Mouse (Mus musculus) intestine, embryonic 15.5 days (tissue): ENCODE measurements at regions not wholly inside any gene's neighbourhood (a gene's known extent, or its start where the extent isn't known, plus 50 kb on each side); places are given as distances from the start of the nearest gene placed in this dataset.

Experiments used
- ATAC-seq: fragments of 200-750 bp; cut with Nextera tagmentation; 2 replicates; pipeline ENCODE4 v1.8.0; 2017; ENCODE audit warnings: moderate TSS enrichment, moderate library complexity
- H3K27ac ChIP-seq: fragments of 300-500 bp; sonication (generic); 2 replicates; pipeline ENCODE4 v1.5.1; 2015; ENCODE audit warnings: mild to moderate bottlenecking, inconsistent platforms
- H3K27me3 ChIP-seq: fragments of 300-500 bp; sonication (generic); replicated peaks from 2 replicates; pipeline ENCODE4 v1.6.1; 2015; ENCODE audit warnings: inconsistent platforms
- H3K36me3 ChIP-seq: fragments of 300-500 bp; sonication (generic); 2 replicates; pipeline ENCODE4 v1.6.1; 2015; ENCODE audit warnings: inconsistent platforms
- H3K4me1 ChIP-seq: fragments of 300-500 bp; sonication (generic); replicated peaks from 2 replicates; pipeline ENCODE4 v1.6.1; 2015; ENCODE audit warnings: inconsistent platforms
- H3K4me2 ChIP-seq: fragments of 300-500 bp; sonication (generic); replicated peaks from 2 replicates; pipeline ENCODE4 v1.6.1; 2015; ENCODE audit warnings: mild to moderate bottlenecking, inconsistent platforms
- H3K4me3 ChIP-seq: fragments of 300-500 bp; sonication (generic); replicated peaks from 2 replicates; pipeline ENCODE4 v1.5.1; 2015; ENCODE audit warnings: inconsistent platforms
- H3K9ac ChIP-seq: fragments of 300-500 bp; sonication (generic); 2 replicates; pipeline ENCODE4 v1.6.1; 2015; ENCODE audit warnings: inconsistent platforms
- H3K9me3 ChIP-seq: fragments of 300-500 bp; sonication (generic); 2 replicates; pipeline ENCODE4 v1.6.1; 2016; ENCODE audit warnings: inconsistent platforms
- WGBS: fragments of 180-500 bp; shearing (Covaris S2); methylation state at CpG from one replicate; pipeline ENCODE4 v1.1.7; 2015; 5-methylcytosine and 5-hydroxymethylcytosine counted together

DNA sequence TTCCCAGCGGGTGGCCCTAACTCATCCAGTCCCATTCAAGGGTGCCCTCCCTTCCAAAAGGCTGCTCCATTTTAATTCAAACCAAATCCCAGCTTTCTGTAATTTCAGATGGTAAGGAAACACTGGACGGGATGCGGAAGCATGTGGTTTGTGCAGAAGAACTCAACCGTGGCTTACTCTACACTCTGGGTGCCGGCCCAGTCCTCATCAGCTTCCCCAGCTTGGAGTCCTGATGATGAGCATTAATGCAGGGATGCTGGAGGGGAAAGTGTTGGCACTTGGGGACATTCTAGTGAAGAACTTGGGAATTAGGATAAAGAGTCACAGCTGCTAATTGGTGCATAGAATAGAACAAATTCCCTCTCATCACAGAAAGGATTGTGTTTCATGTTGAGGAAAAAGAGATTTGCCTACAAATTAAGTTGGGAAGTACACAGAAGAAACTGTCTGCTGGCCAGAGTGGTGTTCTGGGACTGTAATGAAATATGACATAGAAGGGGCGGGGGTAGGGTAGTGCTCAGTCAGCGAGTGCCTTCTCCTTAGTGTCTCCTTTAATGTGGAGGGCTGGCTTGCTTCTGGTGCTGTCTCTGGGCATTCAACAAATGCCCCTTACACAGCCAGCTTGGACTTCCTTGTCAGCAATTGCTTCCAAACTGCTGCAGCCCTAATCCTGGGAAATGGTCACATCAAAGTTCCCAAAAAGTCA lies 285.0 kb upstream of the Bmper start:
- H3K9me3 ChIP-seq = no peaks in the 10 kb centered on the region
- no peak overlapping the region for H3K4me2 ChIP-seq
- 89% methylated on average over 7 of the region's 7 CpGs for WGBS
- no peak overlapping the region for H3K4me3 ChIP-seq
- H3K9ac ChIP-seq = no peak overlapping the region
- H3K27me3 ChIP-seq = no peaks in the 10 kb centered on the region
- ATAC-seq = no peak
- H3K4me1 ChIP-seq = no peaks in the 10 kb centered on the region
- H3K36me3 ChIP-seq = no peaks in the 10 kb centered on the region
- H3K27ac ChIP-seq = no peak overlapping the region

DNA sequence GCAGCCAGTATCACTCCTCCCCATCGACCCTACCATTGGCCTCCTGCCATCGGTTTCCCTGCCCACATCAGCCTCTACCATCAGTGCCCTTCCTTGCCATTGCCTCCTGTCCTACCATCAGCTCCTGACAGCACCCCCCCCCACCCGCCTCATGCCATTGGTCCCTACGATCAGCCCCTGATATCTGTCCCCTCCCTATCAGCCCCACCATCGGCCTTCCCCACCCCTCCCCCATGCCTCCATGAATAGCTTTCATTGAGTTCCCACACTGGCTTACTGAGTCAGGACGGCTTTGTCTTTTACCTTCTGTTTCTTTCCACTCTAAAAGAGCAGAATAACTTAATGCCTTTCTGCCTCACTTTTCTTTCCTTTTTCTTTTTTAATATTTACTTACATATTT lies 277.9 kb upstream of the Bmper start:
- Histone ChIP-seq H3K27ac (no peak overlapping the region), H3K36me3 (no peaks in the 10 kb centered on the region), H3K9me3 (no peaks in the 10 kb centered on the region), H3K4me1 (no peaks in the 10 kb centered on the region), H3K4me2 (no peak overlapping the region), H3K9ac (no peak overlapping the region), H3K4me3 (no peak overlapping the region), H3K27me3 (no peaks in the 10 kb centered on the region)
- no peak for ATAC-seq
- WGBS = 86% methylated on average over 6 of the region's 6 CpGs

DNA sequence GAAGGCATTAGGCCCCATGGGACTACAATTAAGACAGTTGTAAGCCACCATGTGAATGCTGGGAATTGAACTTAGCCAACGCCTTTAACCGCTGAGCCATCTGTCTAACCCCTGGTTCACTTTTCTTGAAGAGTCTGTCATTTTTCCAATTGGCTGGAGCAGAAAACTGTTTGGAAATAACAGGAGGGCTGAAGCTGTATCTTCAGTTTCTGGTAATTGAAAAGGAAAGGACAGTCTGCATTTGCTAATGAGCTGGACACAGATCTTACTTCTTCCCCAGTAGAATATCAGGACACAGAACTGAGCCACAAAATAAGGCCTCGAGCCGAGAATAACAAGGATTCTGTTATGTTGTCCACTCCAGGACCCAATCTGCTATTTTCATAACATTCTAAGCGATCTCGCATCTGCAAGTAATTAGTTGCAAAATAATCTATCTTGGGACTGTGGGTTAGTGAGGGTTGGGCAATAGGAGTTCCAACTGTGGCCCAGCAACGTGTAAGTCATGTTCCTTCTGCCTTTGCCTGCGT lies 277.4 kb upstream of the Bmper start:
- 86% methylated on average over 8 of the region's 8 CpGs for WGBS
- no peak for ATAC-seq
- H3K9me3 ChIP-seq = no peaks in the 10 kb centered on the region

DNA sequence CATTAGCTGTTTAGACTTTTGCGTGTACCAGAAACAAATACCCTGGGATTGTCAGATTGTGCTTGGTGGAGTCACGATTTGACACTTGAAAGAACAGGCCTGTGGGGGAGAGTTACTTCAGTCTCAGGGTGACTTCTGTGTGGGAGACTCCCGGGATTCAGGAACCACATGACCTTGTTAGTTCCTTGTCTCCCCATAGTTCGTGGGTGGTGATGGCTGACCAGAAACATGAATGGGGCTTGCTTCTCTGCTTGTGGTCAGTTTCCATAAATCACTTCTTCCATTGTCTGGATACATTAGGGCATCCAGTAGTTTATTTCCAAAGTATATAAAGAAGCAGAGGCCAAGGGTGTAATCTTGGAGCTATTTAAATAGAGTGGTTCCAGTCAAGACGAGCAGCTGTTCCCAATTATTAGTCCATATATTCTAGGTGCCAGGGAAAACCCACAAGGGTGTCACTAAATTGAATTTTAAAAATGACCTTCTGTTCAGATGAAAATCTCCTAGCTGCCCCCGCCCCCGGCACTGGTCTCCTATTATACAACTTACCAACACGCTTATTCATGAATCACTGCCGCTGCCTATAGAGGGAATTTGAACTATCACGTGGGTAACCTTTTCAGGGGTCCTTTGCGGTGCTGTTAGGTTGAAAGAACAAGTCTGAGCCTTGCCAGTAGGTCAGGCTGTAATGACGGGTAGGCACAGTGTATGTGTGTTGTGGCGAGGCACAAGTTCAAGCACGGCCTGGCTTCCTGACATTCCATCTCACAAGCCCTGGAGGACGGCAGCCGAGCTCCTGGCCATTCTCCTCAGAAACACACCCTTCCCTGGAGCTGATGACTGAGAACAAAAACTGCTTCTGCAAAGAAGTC lies 270.1 kb upstream of the Bmper start:
- H3K9ac ChIP-seq = no peak overlapping the region
- H3K9me3 ChIP-seq = no peaks in the 10 kb centered on the region
- H3K36me3 ChIP-seq = no peaks in the 10 kb centered on the region
- ATAC-seq = no peak
- H3K4me1 ChIP-seq = no peaks in the 10 kb centered on the region
- H3K27me3 ChIP-seq = no peaks in the 10 kb centered on the region
- no peak overlapping the region for H3K27ac ChIP-seq
- H3K4me2 ChIP-seq = no peak overlapping the region
- WGBS = 78% methylated on average over 16 of the region's 16 CpGs
- no peak overlapping the region for H3K4me3 ChIP-seq

More for the DNA sequence above, 277.4 kb upstream of the Bmper start:
- Histone ChIP-seq H3K27me3 (no peaks in the 10 kb centered on the region), H3K4me2 (no peak overlapping the region), H3K36me3 (no peaks in the 10 kb centered on the region), H3K27ac (no peak overlapping the region), H3K9ac (no peak overlapping the region), H3K4me1 (no peaks in the 10 kb centered on the region), H3K4me3 (no peak overlapping the region)

DNA sequence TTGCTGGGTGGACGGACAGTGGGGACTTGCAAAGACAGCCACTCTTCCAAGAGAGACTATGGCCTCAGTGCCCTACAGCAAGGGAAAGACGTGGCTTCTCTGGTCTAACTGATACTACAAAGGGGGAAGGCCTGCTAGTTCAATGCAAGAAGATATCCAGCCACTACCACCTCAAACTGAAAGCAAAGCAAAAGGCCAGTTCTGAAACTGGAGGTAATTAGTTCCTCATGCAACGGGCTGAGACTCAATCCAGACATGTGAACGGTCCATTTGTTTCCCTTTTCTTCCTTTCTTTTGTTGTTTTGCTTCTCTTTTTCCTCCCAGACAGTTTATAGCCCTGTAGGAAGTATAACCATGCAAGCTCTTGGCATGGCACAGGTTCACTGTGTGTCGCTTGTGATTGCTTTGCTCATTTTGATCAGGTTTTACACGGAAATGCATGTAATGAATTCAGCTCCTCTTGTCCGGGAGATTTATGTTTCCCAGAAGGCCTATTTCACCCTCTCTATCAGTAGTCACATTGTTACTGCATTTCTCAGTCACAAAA lies 260.5 kb upstream of the Bmper start:
- no peaks in the 10 kb centered on the region for H3K9me3 ChIP-seq
- no peak overlapping the region for H3K4me2 ChIP-seq
- no peaks in the 10 kb centered on the region for H3K36me3 ChIP-seq
- no peak overlapping the region for H3K27ac ChIP-seq
- no peaks in the 10 kb centered on the region for H3K4me1 ChIP-seq
- ATAC-seq = no peak
- H3K4me3 ChIP-seq = no peak overlapping the region
- no peak overlapping the region for H3K9ac ChIP-seq
- no peaks in the 10 kb centered on the region for H3K27me3 ChIP-seq
- 79% methylated on average over 7 of the region's 7 CpGs for WGBS

DNA sequence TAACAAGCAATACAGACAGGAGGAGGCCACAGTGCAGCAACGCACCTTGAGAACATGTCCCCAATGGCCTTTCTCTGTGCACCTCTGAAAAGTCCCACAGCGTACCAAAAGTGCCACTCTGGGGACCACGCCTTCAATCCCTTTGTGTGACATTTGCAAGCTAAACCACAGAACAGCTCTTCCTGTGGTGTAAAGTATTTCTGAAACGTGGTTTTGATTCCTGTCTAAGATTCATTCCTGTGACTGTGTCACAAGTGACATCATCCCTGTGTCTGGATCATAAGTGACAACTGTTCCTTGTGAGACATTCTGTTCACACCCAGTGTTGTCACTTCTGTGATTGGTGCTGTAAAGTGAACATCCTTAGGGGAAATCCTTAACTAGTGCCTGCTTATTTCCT lies 251.6 kb upstream of the Bmper start:
- H3K4me1 ChIP-seq = no peaks in the 10 kb centered on the region
- H3K4me2 ChIP-seq = no peak overlapping the region
- no peaks in the 10 kb centered on the region for H3K36me3 ChIP-seq
- H3K27ac ChIP-seq = no peak overlapping the region
- no peaks in the 10 kb centered on the region for H3K27me3 ChIP-seq
- H3K9ac ChIP-seq = no peak overlapping the region
- 76% methylated on average over 4 of the region's 4 CpGs for WGBS
- H3K4me3 ChIP-seq = no peak overlapping the region
- H3K9me3 ChIP-seq = no peaks in the 10 kb centered on the region
- ATAC-seq = no peak

DNA sequence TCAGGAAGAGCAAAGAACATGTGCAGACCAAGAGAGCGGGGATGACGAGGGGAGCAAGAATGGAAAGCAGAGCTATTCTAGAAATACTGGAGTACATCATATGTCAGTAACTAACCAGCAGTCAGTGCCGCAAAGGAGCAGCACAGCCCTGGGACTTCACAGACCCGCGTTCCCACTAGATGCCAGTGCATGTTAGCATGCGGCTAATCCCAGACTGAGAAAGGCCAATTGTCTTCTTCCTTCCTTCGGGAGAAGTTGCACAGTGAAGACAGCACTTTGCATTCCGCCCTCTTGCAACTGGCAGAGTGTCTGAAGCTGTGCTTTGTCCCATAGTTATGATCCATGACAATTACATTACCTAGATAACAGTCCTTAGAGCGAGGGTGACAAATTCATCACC lies 246.1 kb upstream of the Bmper start:
- H3K27me3 ChIP-seq = no peaks in the 10 kb centered on the region
- no peaks in the 10 kb centered on the region for H3K9me3 ChIP-seq
- 56% methylated on average over 9 of the region's 9 CpGs for WGBS
- H3K27ac ChIP-seq = no peak overlapping the region
- no peak overlapping the region for H3K9ac ChIP-seq
- ATAC-seq = no peak
- no peak overlapping the region for H3K4me3 ChIP-seq
- no peaks in the 10 kb centered on the region for H3K4me1 ChIP-seq
- no peaks in the 10 kb centered on the region for H3K36me3 ChIP-seq
- H3K4me2 ChIP-seq = no peak overlapping the region

DNA sequence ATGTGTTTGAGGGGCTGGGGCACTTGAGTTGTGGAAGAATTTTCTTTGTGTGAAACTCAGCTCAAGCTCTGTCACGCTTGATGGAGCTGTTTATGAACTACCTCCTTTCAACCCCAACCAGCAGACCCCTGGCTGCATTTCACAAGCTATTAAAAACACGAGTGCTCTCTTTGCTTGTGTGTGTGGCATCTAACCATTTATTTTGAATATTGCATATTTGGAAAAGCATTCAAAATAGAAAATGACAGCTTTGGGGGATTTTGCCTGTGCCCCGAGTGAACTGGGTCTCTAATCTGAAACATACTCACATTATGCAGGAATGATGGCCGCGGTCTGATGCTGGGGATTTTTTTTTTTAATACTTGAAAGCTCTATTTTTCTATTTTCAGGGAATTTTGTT lies 243.2 kb upstream of the Bmper start:
- 77% methylated on average over 5 of the region's 5 CpGs for WGBS
- Histone ChIP-seq H3K9me3 (no peaks in the 10 kb centered on the region), H3K4me2 (no peak overlapping the region), H3K4me3 (no peak overlapping the region), H3K27ac (no peak overlapping the region), H3K27me3 (no peaks in the 10 kb centered on the region), H3K9ac (no peak overlapping the region), H3K36me3 (no peaks in the 10 kb centered on the region), H3K4me1 (no peaks in the 10 kb centered on the region)
- ATAC-seq = no peak

DNA sequence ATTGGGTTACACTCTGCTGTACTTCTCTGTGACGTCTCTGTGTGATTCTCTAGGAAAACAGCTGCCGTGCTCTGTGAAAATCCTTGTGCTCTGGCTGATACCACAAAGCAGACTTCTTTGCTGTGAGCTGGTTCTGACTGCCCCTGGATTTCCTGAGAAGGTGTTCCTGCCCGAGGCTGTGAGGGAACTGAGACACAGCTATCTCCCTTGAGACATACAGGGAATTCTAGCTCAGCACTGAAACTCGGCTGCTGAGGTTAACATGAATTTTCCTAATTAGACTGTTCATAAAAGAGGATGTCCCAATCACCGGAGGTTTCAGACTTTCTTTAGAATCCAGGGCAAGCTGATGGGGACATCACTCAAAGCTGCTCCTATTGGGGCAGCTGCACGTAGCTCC lies 233.4 kb upstream of the Bmper start:
- WGBS = 71% methylated on average over 6 of the region's 6 CpGs
- Histone ChIP-seq H3K4me3 (no peak overlapping the region), H3K36me3 (no peaks in the 10 kb centered on the region), H3K27me3 (no peaks in the 10 kb centered on the region), H3K4me2 (no peak overlapping the region), H3K27ac (no peak overlapping the region), H3K9ac (no peak overlapping the region), H3K4me1 (no peaks in the 10 kb centered on the region), H3K9me3 (no peaks in the 10 kb centered on the region)
- ATAC-seq = no peak

DNA sequence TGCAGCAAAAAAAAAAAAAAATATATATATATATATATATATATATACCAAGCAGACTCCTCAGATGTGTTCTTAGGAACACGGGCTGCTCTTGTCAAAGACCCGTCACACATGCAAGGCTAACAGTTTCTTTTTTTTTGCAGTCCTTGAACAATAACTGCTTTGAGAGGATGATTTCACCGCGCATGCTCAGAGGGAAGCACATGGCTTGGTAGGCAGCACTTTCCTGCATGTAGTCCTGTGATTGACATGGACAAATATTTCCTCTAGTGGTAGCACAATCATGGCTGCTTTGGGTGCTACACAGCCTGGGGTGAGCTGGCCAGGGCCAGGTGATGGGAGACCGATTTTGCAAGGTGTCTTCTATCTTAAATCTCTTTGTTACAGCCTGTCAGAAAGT lies 229.3 kb upstream of the Bmper start:
- H3K27ac ChIP-seq = no peak overlapping the region
- no peak for ATAC-seq
- 80% methylated on average over 5 of the region's 5 CpGs for WGBS

DNA sequence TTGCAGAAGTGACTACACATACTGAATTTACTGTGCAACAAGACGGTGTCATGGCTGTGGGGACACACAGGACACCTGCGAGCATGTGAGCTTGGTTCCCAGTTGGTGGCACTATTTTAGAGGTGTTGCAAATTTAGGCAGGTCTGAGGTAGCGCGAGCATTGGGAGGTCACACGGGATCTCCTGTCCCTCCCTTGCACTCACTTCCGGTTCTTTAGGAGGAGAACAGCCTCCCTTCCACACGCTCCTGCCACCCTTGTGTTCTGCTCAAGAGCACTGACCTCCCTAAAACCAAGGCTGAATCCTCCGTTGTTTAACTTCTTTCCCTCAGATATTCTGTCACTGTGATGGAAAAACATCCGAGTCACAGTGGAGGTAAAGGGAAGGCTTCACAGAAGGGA lies 227.3 kb upstream of the Bmper start:
- H3K4me2 ChIP-seq = no peak overlapping the region
- H3K4me1 ChIP-seq = no peaks in the 10 kb centered on the region
- no peak for ATAC-seq
- H3K4me3 ChIP-seq = no peak overlapping the region
- whole genome bisulfite sequencing = 66% methylated on average over 9 of the region's 9 CpGs
- H3K9me3 ChIP-seq = no peaks in the 10 kb centered on the region
- no peaks in the 10 kb centered on the region for H3K27me3 ChIP-seq
- no peaks in the 10 kb centered on the region for H3K36me3 ChIP-seq
- no peak overlapping the region for H3K27ac ChIP-seq
- H3K9ac ChIP-seq = no peak overlapping the region

More for the DNA sequence above, 229.3 kb upstream of the Bmper start:
- Histone ChIP-seq H3K4me2 (no peak overlapping the region), H3K4me1 (no peaks in the 10 kb centered on the region), H3K9me3 (no peaks in the 10 kb centered on the region), H3K4me3 (no peak overlapping the region), H3K27me3 (no peaks in the 10 kb centered on the region), H3K9ac (no peak overlapping the region), H3K36me3 (no peaks in the 10 kb centered on the region)

DNA sequence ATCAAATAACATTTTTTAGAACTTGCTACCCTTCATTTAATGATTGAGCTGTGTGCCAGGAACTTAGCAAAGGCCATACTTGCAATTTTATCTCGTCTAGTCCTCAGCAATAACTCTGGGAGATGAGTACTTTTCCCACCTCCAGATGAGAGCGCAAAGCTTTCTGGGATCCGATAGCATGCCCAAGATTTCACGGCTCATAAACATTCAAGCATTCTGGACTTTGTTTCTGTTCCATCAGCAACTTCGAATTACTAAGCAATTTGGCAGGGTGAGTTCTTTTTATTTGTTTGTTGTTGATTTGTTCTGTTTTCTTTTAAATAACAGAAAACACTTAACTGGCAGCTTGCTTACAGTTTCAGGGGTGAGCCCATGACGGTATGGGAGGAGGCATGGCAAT lies 224.6 kb upstream of the Bmper start:
- 83% methylated on average over 6 of the region's 6 CpGs for WGBS
- Histone ChIP-seq H3K9me3 (no peaks in the 10 kb centered on the region), H3K27ac (no peak overlapping the region), H3K27me3 (no peaks in the 10 kb centered on the region), H3K9ac (no peak overlapping the region), H3K4me3 (no peak overlapping the region), H3K4me2 (no peak overlapping the region), H3K36me3 (no peaks in the 10 kb centered on the region), H3K4me1 (0 out of 2 replicates have a peak, but pooled peaks cover 2% of the 10 kb centered on the region)
- no peak for ATAC-seq
